Mouse (Mus musculus) urinary bladder, adult 18-20 months (tissue): ENCODE data around the gene Pgbd5.
A peak's percentile ranks its signal among the peaks of the same experiment; 100 is the strongest.

Experiments used
- DNase-seq, 2 experiments: peaks; one replicate each; pipeline ENCODE4 v3.0.0; 2022; ENCODE audit warnings: low spot score in 2 of 2, mixed read lengths in 2 of 2

The Pgbd5 gene

GRCm38 (mm10) chr8:124343991-124344390, 95.5 kb downstream of the Pgbd5 start:
- no peak for DNase-seq

GRCm38 (mm10) chr8:124343151-124343550, 96.3 kb downstream of the Pgbd5 start:
- no peak for DNase-seq

- DNase-seq: no peak
These were observed 98.9 kb downstream of the Pgbd5 start for GRCm38 (mm10) chr8:124340360-124341068.

- DNase-seq: no peak
These were observed 99.7 kb downstream of the Pgbd5 start for GRCm38 (mm10) chr8:124339742-124340141.

GRCm38 (mm10) chr8:124336302-124336701, 103.2 kb downstream of the Pgbd5 start:
- no peak for DNase-seq

GRCm38 (mm10) chr8:124331706-124332105, 107.8 kb downstream of the Pgbd5 start:
- no peak for DNase-seq

GRCm38 (mm10) chr8:124331094-124331493, 108.4 kb downstream of the Pgbd5 start:
- no peak for DNase-seq

GRCm38 (mm10) chr8:124330433-124330832, 109.0 kb downstream of the Pgbd5 start:
- DNase-seq: no peak

- DNase-seq: no peak
These were observed 109.8 kb downstream of the Pgbd5 start for GRCm38 (mm10) chr8:124329690-124330089.

GRCm38 (mm10) chr8:124328259-124328658, 111.2 kb downstream of the Pgbd5 start:
- DNase-seq: peak in 1 of 2 experiments; percentile 63

GRCm38 (mm10) chr8:124323356-124323755, 116.1 kb downstream of the Pgbd5 start:
- no peak for DNase-seq

GRCm38 (mm10) chr8:124321227-124321840, 118.1 kb downstream of the Pgbd5 start:
- DNase-seq: no peak

- no peak for DNase-seq
These were observed 120.2 kb downstream of the Pgbd5 start for GRCm38 (mm10) chr8:124319316-124319652.
